Mouse (Mus musculus) heart, embryonic 15.5 days (tissue): ENCODE results near the gene Klhl22. TPM values are rescaled to one million over a fixed set of nuclear protein-coding genes. Genes with fewer than 3 reads are reported as not detected.
A peak's percentile ranks its signal among the peaks of the same experiment; 100 is the strongest.

ENCODE experiments used
- ATAC-seq: fragments of 200-750 bp; cut with Nextera tagmentation; replicated peaks from 2 replicates; pipeline ENCODE4 v1.8.0; 2017; ENCODE audit warnings: low read depth, moderate TSS enrichment; ENCODE audit not compliant: insufficient number of reproducible peaks, insufficient read depth, low FRiP score
- H3K27ac ChIP-seq: fragments of 300-500 bp; sonication (generic); 2 replicates; pipeline ENCODE4 v1.5.1; 2015; ENCODE audit warnings: mild to moderate bottlenecking, inconsistent platforms
- H3K27me3 ChIP-seq: fragments of 300-500 bp; sonication (generic); 2 replicates; pipeline ENCODE4 v1.6.1; 2015; ENCODE audit warnings: inconsistent platforms
- H3K36me3 ChIP-seq: fragments of 300-500 bp; sonication (generic); 2 replicates; pipeline ENCODE4 v1.6.1; 2015; ENCODE audit warnings: mild to moderate bottlenecking, inconsistent platforms
- H3K4me1 ChIP-seq: fragments of 300-500 bp; sonication (generic); replicated peaks from 2 replicates; pipeline ENCODE4 v1.6.1; 2015; ENCODE audit warnings: inconsistent platforms
- H3K4me2 ChIP-seq: fragments of 300-500 bp; sonication (generic); 2 replicates; pipeline ENCODE4 v1.6.1; 2015; ENCODE audit warnings: inconsistent platforms, mild to moderate bottlenecking, moderate library complexity
- H3K4me3 ChIP-seq: fragments of 300-500 bp; sonication (generic); 2 replicates; pipeline ENCODE4 v1.5.1; 2015; ENCODE audit warnings: mild to moderate bottlenecking, inconsistent platforms
- H3K9ac ChIP-seq: fragments of 300-500 bp; sonication (generic); 2 replicates; pipeline ENCODE4 v1.6.1; 2015; ENCODE audit warnings: mild to moderate bottlenecking, inconsistent platforms
- H3K9me3 ChIP-seq: fragments of 300-500 bp; sonication (generic); replicated peaks from 2 replicates; pipeline ENCODE4 v1.6.1; 2016; ENCODE audit warnings: inconsistent platforms
- WGBS: fragments of 180-500 bp; shearing (Covaris S2); methylation state at CpG from one replicate; pipeline ENCODE4 v1.1.7; 2015; ENCODE audit warnings: mixed read lengths; 5-methylcytosine and 5-hydroxymethylcytosine counted together
- polyA plus RNA-seq: library from polyadenylated mRNA; unstranded; fragments of >200 nt; fragmentation: Nextera tagmentation; extraction: Ambion mirVana; gene quantifications from 2 replicates; pipeline ENCODE4 v1.2.1, GENCODE M21; 2015

Klhl22 gene
- polyA plus RNA-seq, result 33.0 and 45.7 TPM in 2 replicates

GRCm38 (mm10) chr16:17759344-17759773 is at the start of gene Klhl22:
Gene Klhl22, plus strand, starts transcription at chr16:17759618.
- peak; percentile 97 for ATAC-seq
- Histone ChIP-seq H3K4me1 (peaks cover 23% of the 10 kb centered on the region), H3K9ac (peak within 1 kb of the TSS; percentile 82), H3K4me2 (peak within 1 kb of the TSS; percentile 94), H3K27ac (peak within 1 kb of the TSS; percentile 76), H3K27me3 (no peaks in the 10 kb centered on the region), H3K9me3 (no peaks in the 10 kb centered on the region), H3K4me3 (peak within 1 kb of the TSS; percentile 65), H3K36me3 (no peaks in the 10 kb centered on the region)
- WGBS, result 2% methylated on average over 28 of the region's 28 CpGs

GRCm38 (mm10) chr16:17717791-17718190 is 41.6 kb upstream of the Klhl22 start:
- WGBS, result 81% methylated on average over 1 of the region's 1 CpGs

GRCm38 (mm10) chr16:17721114-17721808 is 38.2 kb upstream of the Klhl22 start:
- WGBS, result 62% methylated on average over 9 of the region's 9 CpGs
- Histone ChIP-seq H3K9me3 (no peaks in the 10 kb centered on the region), H3K9ac (peak overlapping the region; percentile 92), H3K4me2 (peak overlapping the region; percentile 87), H3K27me3 (no peaks in the 10 kb centered on the region), H3K4me1 (peaks cover 22% of the 10 kb centered on the region), H3K27ac (no peak overlapping the region), H3K4me3 (peak overlapping the region; percentile 94), H3K36me3 (no peaks in the 10 kb centered on the region)
- no peak for ATAC-seq

More at GRCm38 (mm10) chr16:17717791-17718190, 41.6 kb upstream of the Klhl22 start:
- Histone ChIP-seq H3K4me1 (peaks cover 22% of the 10 kb centered on the region), H3K4me3 (no peak overlapping the region), H3K4me2 (no peak overlapping the region), H3K27ac (no peak overlapping the region), H3K9me3 (no peaks in the 10 kb centered on the region), H3K9ac (no peak overlapping the region), H3K36me3 (no peaks in the 10 kb centered on the region), H3K27me3 (no peaks in the 10 kb centered on the region)
- ATAC-seq, result no peak

- Histone ChIP-seq H3K4me1 (peaks cover 23% of the 10 kb centered on the region), H3K9me3 (no peaks in the 10 kb centered on the region), H3K4me3 (peak overlapping the region; percentile 94), H3K9ac (peak overlapping the region; percentile 92), H3K36me3 (no peaks in the 10 kb centered on the region), H3K27ac (peak overlapping the region; percentile 86), H3K27me3 (no peaks in the 10 kb centered on the region), H3K4me2 (peak overlapping the region; percentile 87)
- 2% methylated on average over 10 of the region's 10 CpGs for WGBS
- no peak for ATAC-seq
Measured at GRCm38 (mm10) chr16:17721822-17722460, 37.5 kb upstream of the Klhl22 start.

DNA sequence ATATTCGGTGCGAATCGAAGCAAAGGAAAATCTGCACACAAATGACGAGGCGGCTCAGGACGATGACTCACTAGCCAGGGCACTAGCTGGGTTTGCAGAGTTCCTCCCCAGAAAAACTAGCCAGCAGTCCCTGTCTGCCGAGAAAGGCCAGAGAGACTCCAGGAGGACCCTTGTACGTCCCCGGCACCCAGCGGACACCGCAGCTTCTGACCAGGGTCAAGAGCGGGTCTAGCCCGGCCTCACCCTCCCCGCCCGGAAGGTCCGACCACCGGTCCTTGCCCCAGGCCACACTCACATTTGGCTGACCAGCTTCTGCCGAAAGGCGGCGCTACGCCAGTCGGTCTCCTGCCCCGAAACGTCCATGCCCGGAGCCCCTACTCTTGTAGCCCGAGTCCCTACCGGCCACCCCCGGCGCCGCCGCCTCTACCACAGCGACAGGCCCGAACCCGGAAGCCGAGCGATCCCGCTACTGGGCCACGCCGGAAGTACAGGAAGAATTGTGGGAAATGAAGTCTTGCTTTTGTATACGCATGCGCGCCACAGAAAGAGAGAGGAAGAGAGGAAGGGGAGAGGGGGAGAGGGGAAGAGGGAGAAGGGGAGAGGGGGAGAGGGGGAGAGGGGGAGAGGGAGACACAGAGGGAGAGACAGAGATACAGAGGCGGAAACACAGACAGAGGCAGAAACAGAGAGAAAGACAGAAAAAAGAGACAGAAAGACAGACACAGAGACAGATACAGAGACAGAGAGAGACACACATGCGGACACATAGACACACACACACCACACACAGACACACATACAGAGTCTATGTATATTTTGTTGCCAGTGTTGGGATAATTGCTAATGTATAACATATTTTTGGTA is 36.7 kb upstream of the Klhl22 start:
- H3K27ac ChIP-seq, result peak overlapping the region; percentile 86
- no peaks in the 10 kb centered on the region for H3K27me3 ChIP-seq
- H3K4me1 ChIP-seq, result peaks cover 25% of the 10 kb centered on the region
- no peaks in the 10 kb centered on the region for H3K36me3 ChIP-seq
- peak overlapping the region; percentile 92 for H3K9ac ChIP-seq
- H3K4me3 ChIP-seq, result peak overlapping the region; percentile 94
- 1% methylated on average over 44 of the region's 44 CpGs for WGBS
- H3K9me3 ChIP-seq, result no peaks in the 10 kb centered on the region
- peak overlapping the region; percentile 87 for H3K4me2 ChIP-seq
- peak; percentile 80 for ATAC-seq

GRCm38 (mm10) chr16:17723325-17723626 is 36.1 kb upstream of the Klhl22 start:
- no peaks in the 10 kb centered on the region for H3K27me3 ChIP-seq
- H3K4me3 ChIP-seq, result peak overlapping the region; percentile 94; the same call in 1 of the 2 replicates
- peaks cover 19% of the 10 kb centered on the region for H3K4me1 ChIP-seq
- H3K9me3 ChIP-seq, result no peaks in the 10 kb centered on the region
- WGBS, result 82% methylated on average over 1 of the region's 1 CpGs
- no peak for ATAC-seq
- H3K27ac ChIP-seq, result no peak overlapping the region
- no peak overlapping the region for H3K9ac ChIP-seq
- H3K36me3 ChIP-seq, result no peaks in the 10 kb centered on the region
- peak overlapping the region; percentile 87; the same call in 1 of the 2 replicates for H3K4me2 ChIP-seq

- Histone ChIP-seq H3K27me3 (no peaks in the 10 kb centered on the region), H3K4me1 (peaks cover 18% of the 10 kb centered on the region), H3K36me3 (no peaks in the 10 kb centered on the region), H3K27ac (no peak overlapping the region), H3K4me3 (no peak overlapping the region), H3K9ac (no peak overlapping the region), H3K9me3 (no peaks in the 10 kb centered on the region), H3K4me2 (no peak overlapping the region)
- 90% methylated on average over 3 of the region's 3 CpGs for WGBS
- ATAC-seq, result no peak
Measured at GRCm38 (mm10) chr16:17724448-17724847, 35.0 kb upstream of the Klhl22 start.

DNA sequence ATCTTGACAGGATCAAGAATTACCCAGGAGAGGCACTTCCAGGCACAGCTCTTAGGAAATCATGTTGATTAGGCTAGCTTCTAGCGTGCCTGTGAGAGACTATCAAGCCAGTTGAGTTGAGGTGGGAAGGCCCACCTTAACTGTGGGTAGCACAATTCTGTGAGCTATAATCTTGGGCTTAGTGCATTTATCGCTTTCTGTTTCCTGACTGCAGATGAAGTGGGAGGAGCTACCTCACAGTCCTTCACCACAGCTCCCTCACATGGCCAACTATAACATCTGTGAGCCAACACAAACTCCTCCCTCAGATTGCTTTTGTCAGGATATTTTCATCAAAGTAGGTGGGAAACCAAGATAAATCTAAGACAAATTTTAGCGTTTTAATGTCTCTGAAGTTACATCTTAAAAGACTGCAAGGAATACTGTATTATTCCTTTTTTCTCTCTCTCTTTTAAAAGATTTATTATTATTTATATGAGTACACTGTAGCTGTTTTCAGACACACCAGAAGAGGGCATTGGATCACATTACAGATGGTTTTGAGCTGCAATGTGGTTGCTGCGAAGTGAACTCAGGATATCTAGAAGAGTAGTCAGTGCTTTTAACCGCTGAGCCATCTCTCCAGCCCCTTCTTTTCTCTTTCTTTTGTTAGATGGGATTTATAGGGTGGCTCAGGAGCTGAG is 32.1 kb upstream of the Klhl22 start:
- Histone ChIP-seq H3K4me1 (peaks cover 4% of the 10 kb centered on the region), H3K36me3 (no peaks in the 10 kb centered on the region), H3K9me3 (no peaks in the 10 kb centered on the region), H3K4me3 (no peak overlapping the region), H3K27me3 (no peaks in the 10 kb centered on the region), H3K4me2 (peak overlapping the region; percentile 37; the same call in 1 of the 2 replicates), H3K9ac (no peak overlapping the region), H3K27ac (peak overlapping the region; percentile 50)
- no peak; the same call in 1 of the 2 replicates for ATAC-seq
- WGBS, result 12% methylated on average over 5 of the region's 5 CpGs

GRCm38 (mm10) chr16:17729974-17730373 is 29.4 kb upstream of the Klhl22 start:
- Histone ChIP-seq H3K9me3 (no peaks in the 10 kb centered on the region), H3K4me2 (no peak overlapping the region), H3K27ac (no peak overlapping the region), H3K27me3 (peaks cover 3% of the 10 kb centered on the region; the same call in 1 of the 2 replicates), H3K36me3 (no peaks in the 10 kb centered on the region), H3K9ac (no peak overlapping the region), H3K4me1 (peaks cover 4% of the 10 kb centered on the region), H3K4me3 (no peak overlapping the region)
- no peak for ATAC-seq

- Histone ChIP-seq H3K4me1 (peaks cover 2% of the 10 kb centered on the region), H3K4me2 (no peak overlapping the region), H3K27ac (no peak overlapping the region), H3K36me3 (no peaks in the 10 kb centered on the region), H3K9me3 (no peaks in the 10 kb centered on the region), H3K4me3 (no peak overlapping the region), H3K27me3 (peaks cover 9% of the 10 kb centered on the region; the same call in 1 of the 2 replicates), H3K9ac (no peak overlapping the region)
- no peak for ATAC-seq
- 46% methylated on average over 3 of the region's 3 CpGs for WGBS
Measured at GRCm38 (mm10) chr16:17732021-17732420, 27.4 kb upstream of the Klhl22 start.

DNA sequence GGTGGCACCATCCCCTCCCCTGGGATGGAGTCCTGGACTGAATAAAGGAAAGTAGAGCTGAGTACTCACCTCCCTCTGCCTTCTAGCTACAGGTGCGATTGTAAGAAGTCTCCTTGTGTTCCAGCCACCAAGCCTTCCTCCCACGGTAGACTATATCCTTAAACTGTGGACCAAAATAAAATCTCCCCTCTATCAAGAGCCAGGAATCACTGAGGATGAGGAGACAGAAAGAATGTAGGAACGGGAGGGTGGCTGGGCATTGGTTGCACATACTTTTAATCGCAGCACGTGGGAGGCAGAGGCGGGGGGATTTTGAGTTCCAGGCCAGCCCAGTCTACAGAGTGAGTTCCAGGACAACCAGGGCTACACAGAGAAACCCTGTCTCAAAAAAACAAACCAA is 27.0 kb upstream of the Klhl22 start:
- Histone ChIP-seq H3K9me3 (no peaks in the 10 kb centered on the region), H3K4me3 (no peak overlapping the region), H3K27me3 (peaks cover 9% of the 10 kb centered on the region; the same call in 1 of the 2 replicates), H3K4me2 (no peak overlapping the region), H3K27ac (no peak overlapping the region), H3K4me1 (no peaks in the 10 kb centered on the region; the same call in 1 of the 2 replicates), H3K36me3 (no peaks in the 10 kb centered on the region), H3K9ac (no peak overlapping the region)
- 49% methylated on average over 6 of the region's 6 CpGs for WGBS
- ATAC-seq, result no peak
